Comparison of ENCODE assay signal across 8 mouse cellular contexts in the genomic region with DNA sequence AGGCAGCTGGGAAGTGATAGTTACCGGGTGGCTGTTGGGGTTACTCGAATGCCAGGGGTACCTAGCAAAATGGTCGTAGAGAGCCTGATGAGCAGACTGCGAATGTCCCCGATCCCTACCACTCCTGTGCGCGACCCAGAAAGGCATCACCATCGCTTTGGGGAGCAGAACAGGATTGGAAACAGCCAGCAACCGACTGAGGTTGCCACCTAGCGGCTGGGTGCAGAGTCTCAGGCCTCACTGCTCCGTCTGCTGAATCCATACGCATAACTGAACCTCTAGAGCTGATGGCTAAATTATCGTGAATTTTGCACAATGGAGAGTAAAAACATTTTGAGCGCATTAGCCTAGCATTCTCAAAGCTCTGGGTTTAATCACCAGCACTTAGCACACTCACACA. TPM values are rescaled to one million over a fixed set of nuclear protein-coding genes. Genes with fewer than 3 reads are reported as not detected.
DNase-seq lines count a peak whose midpoint lies in the region.

No protein-coding gene starts in this region.

- intact Hi-C loops in heart, postnatal 14 days (cut with DNase I), result loop anchor here (1.0 kb wide), 1 partner anchor 46 kb away; no protein-coding TSS in a partner anchor

- peak; percentile 30 to 31 for DNase-seq in heart, postnatal 14 days
- DNase-seq in heart, adult 11 months, result no peak
- DNase-seq in A20 (ENCODE audit: low read depth, low spot score) (peak; percentile 53), WW6 (ENCODE audit: low read depth, low spot score) (peak; percentile 55)
- peak; percentile 16 to 67 for DNase-seq in kidney, postnatal 36 days
- peak; percentile 29 for DNase-seq in thymus, postnatal 14 days
- DNase-seq in cerebellum, adult 9-10 months, result no peak
- DNase-seq in ovary, postnatal 14 days (ENCODE audit: low spot score), result no peak

RNA-seq across cellular contexts. Expression of gene Prss22, which starts 17.8 kb away (rescaled TPM):
- not detected for total RNA-seq in heart, postnatal 14 days (2021)

RNA-seq across cellular contexts. Expression of gene Prss27, which starts 22.2 kb away (rescaled TPM):
- total RNA-seq in heart, postnatal 14 days (2021), result not detected

RNA-seq across cellular contexts. Expression of gene Prss30, which starts 35.4 kb away (rescaled TPM):
- total RNA-seq in heart, postnatal 14 days (2021), result not detected

RNA-seq across cellular contexts. Expression of gene Kctd5, which starts 57.6 kb away (rescaled TPM):
- 10 to 100 TPM; 14.4 to 14.6 TPM for total RNA-seq in heart, postnatal 14 days (2021)

Comparison
In these comparisons a context has a peak if more than half of its experiments do, and no peak if none do; other contexts are left out.
1. DNase-seq: peak in heart, postnatal 14 days (2 of 2), A20 (single experiment), WW6 (single experiment), kidney, postnatal 36 days (2 of 2) and thymus, postnatal 14 days (single experiment); none in heart, adult 11 months (single experiment), cerebellum, adult 9-10 months (single experiment) and ovary, postnatal 14 days (single experiment).